Mouse (Mus musculus): ENCODE data around the gene Dzip1l. TPM values are rescaled to one million over a fixed set of nuclear protein-coding genes. Genes with fewer than 3 reads are reported as not detected.

The Dzip1l gene
- not detected for total RNA-seq (2023)

DNA sequence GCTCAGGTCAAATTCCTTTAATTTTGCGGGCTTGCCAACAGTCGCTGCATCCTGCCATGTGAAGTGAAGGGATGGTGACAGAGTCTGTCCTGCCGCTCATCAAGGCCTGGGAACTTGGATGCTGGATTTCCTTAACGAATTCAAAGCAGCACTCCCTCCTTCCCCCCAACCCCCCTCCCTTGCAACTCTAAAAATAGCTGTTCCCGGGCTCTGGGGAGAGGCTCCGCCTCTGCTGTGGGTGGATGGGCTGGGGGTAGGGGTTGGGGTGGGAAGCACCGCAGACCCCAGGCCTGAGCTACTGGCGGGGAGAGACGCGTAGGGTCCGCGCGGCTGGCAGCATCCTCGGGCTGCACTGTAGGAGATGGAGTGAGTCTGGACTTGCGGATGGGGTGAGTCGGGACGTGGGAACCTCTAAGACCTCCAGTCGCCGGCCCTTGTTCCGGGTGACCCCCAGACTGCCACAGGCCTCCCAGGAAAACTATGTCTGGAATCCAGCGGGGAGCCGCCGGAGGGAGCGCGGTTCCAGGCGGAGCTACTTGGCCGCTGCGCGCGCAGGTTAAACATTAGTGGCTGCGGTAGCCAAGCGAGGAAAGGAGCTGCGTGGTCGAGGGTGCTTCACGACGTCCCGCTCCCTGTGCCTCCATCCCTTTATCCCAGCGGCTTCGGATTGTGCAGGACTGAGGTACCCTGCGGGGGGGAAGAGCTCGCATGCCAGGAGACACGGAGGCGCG is at the start of gene Dzip1l:
TSS of gene Dzip1l (plus strand) at position 216 of the 731 bp plus-strand sequence.

DNA sequence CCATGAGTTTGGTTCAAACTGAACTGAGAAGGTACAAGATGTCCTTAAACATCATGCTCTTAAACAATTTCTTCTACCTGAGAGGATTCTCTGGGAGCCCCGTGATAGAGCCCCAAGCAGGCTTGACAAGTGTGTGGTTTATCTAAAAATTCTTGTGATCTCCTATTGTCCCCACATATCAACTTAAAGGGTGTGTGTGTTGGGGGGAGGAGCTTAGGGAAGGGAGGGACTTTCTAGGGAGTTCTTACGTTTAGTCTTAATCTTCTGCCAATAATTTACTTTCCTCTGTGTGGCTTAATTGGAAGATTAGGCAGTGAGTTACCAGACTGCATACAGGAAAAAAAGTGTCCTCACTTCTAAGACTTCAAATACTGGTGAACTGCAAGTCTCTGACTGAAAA is 17.1 kb upstream of the Dzip1l start, which contains the start of gene A4gnt:
TSS of gene A4gnt (plus strand) at position 301 of the 400 bp plus-strand sequence.

DNA sequence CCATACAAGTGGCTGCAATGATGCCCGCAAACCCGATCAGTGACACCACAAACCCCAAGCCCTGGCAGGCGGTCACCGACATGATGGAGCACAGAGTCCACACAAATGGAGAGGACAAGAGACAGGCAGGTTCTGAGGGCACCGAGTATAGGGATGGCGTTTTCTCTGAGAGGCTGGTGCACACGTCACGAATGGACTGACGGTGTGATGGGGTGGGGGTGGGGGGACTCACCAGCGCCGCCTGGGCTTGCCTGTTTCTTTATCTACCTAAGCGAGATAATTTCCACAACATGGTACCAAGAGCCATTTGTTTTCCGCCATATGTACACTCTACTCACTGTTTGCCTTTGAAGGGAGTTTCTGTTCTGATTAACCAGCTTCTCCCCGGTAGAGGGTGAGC is 87.8 kb downstream of the Dzip1l start, which contains the start of gene Cldn18:
TSS of gene Cldn18 (minus strand) at position 134 of the 400 bp plus-strand sequence.

Other genes with a start within 250 kb of the Dzip1l start
- gene Mras, start 192.1 kb upstream of the Dzip1l start, total RNA-seq (2023), result under 1 TPM; 0.26 to 0.46 TPM
- gene Nme9, start 178.0 kb upstream of the Dzip1l start, total RNA-seq (2023), result not detected
- 10 to 100 TPM; 23.4 to 23.9 TPM for gene Armc8, start 60.6 kb upstream of the Dzip1l start, total RNA-seq (2023)
- gene Dbr1, start 53.7 kb upstream of the Dzip1l start, total RNA-seq (2023), result 10 to 100 TPM; 15.8 to 18.5 TPM
- gene A4gnt, start 17.0 kb upstream of the Dzip1l start, total RNA-seq (2023), result not detected
- not detected for gene Cldn18, start 87.8 kb downstream of the Dzip1l start, total RNA-seq (2023)
- gene Sox14, start 246.7 kb downstream of the Dzip1l start, total RNA-seq (2023), result not detected